Mouse (Mus musculus) forebrain, embryonic 10.5 days (tissue): ENCODE measurements around the gene Pde6c. TPM values are rescaled to one million over a fixed set of nuclear protein-coding genes. Genes with fewer than 3 reads are reported as not detected.

Experiments
- DNase-seq: peaks from one replicate; pipeline ENCODE4 v3.0.0-alpha.2; 2017; ENCODE audit warnings: low spot score; ENCODE audit errors: extremely low spot score
- H3K27ac ChIP-seq: fragments of 300-500 bp; sonication (generic); 2 replicates; pipeline ENCODE4 v1.5.1; 2016; ENCODE audit warnings: mild to moderate bottlenecking
- H3K27me3 ChIP-seq: fragments of 300-500 bp; sonication (generic); 2 replicates; pipeline ENCODE4 v1.6.1; 2016; ENCODE audit warnings: mild to moderate bottlenecking; ENCODE audit not compliant: poor library complexity, severe bottlenecking
- H3K36me3 ChIP-seq: fragments of 300-500 bp; sonication (generic); replicated peaks from 2 replicates; pipeline ENCODE4 v1.6.1; 2016; ENCODE audit warnings: mild to moderate bottlenecking, moderate library complexity
- H3K4me1 ChIP-seq: fragments of 300-500 bp; sonication (generic); 2 replicates; pipeline ENCODE4 v1.6.1; 2016
- H3K4me3 ChIP-seq: fragments of 300-500 bp; sonication (generic); 2 replicates; pipeline ENCODE4 v1.5.1; 2016; ENCODE audit warnings: mild to moderate bottlenecking, moderate library complexity
- H3K9me3 ChIP-seq: fragments of 300-500 bp; sonication (generic); 2 replicates; pipeline ENCODE4 v1.6.1; 2016; ENCODE audit warnings: mild to moderate bottlenecking, moderate library complexity
- WGBS: fragments of 180-500 bp; shearing (Covaris S2); methylation state at CpG from one replicate; pipeline ENCODE4 v1.1.7; 2016; 5-methylcytosine and 5-hydroxymethylcytosine counted together
- polyA plus RNA-seq: library from polyadenylated mRNA; unstranded; fragments of >200 nt; fragmentation: Nextera tagmentation; extraction: Ambion mirVana; gene quantifications from 2 replicates; pipeline ENCODE4 v1.2.1, GENCODE M21; 2016

The Pde6c gene
- polyA plus RNA-seq, 1 experiment from 2014 or later, result not detected

DNA sequence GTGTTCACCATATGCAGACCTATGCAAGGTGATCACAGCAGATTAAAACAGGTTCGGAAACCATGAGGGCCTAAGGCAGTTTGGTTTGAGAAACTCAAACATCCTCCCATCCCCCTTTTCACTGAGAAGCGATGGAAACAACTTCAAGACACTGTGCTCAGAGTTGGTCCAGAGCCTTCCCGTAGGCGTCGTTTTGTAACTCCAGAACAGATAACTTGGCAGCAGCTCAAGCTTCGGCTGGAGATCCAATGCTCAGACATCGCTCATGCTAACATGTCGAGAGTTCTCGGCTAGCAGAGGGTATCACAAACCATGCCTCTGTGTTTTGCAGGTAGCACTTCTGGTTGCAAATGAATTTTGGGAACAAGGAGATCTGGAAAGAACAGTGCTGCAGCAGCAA is 47.1 kb downstream of the Pde6c start:
- no peak for DNase-seq
- H3K4me3 ChIP-seq, result no peak overlapping the region
- no peaks in the 10 kb centered on the region for H3K4me1 ChIP-seq
- no peaks in the 10 kb centered on the region for H3K27me3 ChIP-seq
- no peak overlapping the region for H3K27ac ChIP-seq
- WGBS, result 93% methylated on average over 9 of the region's 9 CpGs
- H3K9me3 ChIP-seq, result no peaks in the 10 kb centered on the region
- no peaks in the 10 kb centered on the region for H3K36me3 ChIP-seq

DNA sequence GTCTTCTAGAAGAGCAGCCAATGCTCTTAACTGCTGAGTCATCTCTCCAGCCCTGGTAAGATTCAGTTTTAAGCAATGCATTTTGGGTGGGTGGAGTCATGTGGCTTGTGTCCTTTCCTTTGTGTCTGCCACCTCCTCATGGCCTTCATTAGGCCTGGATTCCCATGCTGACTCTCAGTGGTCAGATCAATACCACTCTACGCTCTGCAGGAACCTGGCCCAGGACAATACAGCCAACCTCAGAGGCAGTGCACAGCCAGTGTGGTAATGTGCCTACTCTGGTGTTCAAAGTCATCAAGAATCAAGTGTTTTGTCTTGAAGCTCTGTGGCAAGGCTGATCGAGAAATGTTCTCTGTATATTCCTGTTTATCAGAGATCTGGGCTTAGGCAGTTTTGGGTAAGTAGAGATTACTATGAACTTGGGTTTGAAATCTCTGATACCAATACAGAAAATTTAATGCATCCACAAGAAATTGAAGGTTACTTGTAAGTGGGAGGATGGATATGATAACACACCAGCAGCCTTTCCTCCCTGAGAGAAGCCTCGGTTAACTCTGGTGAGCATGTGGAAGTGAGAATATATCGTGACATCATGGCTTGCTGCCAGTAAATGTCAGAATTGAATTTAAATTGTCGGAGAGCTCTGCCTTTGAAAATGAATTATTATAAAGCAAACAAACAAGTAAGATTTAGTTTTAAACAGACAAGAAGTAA is 54.2 kb downstream of the Pde6c start:
- Histone ChIP-seq H3K4me3 (no peak overlapping the region), H3K4me1 (no peaks in the 10 kb centered on the region), H3K27ac (no peak overlapping the region), H3K9me3 (no peaks in the 10 kb centered on the region), H3K36me3 (peaks cover 17% of the 10 kb centered on the region), H3K27me3 (no peaks in the 10 kb centered on the region)
- 95% methylated on average over 5 of the region's 5 CpGs for WGBS
- no peak for DNase-seq

DNA sequence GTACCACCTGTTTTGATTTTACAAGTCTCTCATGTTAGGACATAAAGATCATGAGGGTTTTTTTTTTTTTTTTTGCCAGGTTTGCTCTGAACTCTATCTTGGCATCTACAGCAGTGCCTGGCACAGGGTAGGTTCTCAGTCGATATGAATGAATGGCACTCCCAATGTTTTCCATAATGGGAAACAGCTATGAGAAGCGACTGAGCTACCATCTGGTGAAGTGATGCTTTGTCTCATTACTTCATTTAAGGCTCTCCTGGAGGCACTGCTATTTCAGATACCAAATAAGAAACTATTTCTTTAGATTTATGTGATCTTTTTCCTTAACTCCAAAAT is 54.7 kb downstream of the Pde6c start:
- H3K9me3 ChIP-seq, result no peaks in the 10 kb centered on the region
- H3K36me3 ChIP-seq, result peaks cover 17% of the 10 kb centered on the region
- H3K4me1 ChIP-seq, result no peaks in the 10 kb centered on the region
- no peak overlapping the region for H3K4me3 ChIP-seq
- H3K27ac ChIP-seq, result no peak overlapping the region
- no peaks in the 10 kb centered on the region for H3K27me3 ChIP-seq
- WGBS, result 91% methylated on average over 2 of the region's 2 CpGs
- no peak for DNase-seq

DNA sequence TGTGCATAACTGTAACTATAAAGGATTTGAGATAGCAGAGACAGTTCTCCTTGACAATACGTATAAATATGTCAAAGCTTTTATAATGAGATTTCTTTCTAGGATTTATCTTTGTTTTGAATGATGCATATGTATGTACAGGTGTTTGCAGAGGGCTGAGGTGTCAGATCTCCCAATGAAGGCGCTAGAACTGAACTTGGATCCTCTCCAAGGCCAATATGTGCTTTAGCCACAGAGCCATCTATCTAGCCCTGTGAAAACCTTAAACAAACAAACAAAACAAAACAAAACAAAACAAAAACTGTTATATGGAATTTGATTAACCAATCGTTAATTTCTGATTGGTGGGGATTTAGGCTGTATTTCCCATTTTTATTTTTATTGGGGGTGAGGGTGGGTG is 58.0 kb downstream of the Pde6c start:
- WGBS, result 90% methylated on average over 3 of the region's 3 CpGs

GRCm38 (mm10) chr19:38191446-38191845 is 58.9 kb downstream of the Pde6c start:
- Histone ChIP-seq H3K4me3 (no peak overlapping the region), H3K4me1 (no peaks in the 10 kb centered on the region), H3K9me3 (no peaks in the 10 kb centered on the region), H3K36me3 (peaks cover 27% of the 10 kb centered on the region), H3K27ac (no peak overlapping the region), H3K27me3 (no peaks in the 10 kb centered on the region)
- WGBS, result 90% methylated on average over 5 of the region's 5 CpGs
- no peak for DNase-seq

More for the DNA sequence above, 58.0 kb downstream of the Pde6c start:
- no peaks in the 10 kb centered on the region for H3K27me3 ChIP-seq
- DNase-seq, result no peak
- no peaks in the 10 kb centered on the region for H3K4me1 ChIP-seq
- H3K9me3 ChIP-seq, result no peaks in the 10 kb centered on the region
- H3K4me3 ChIP-seq, result no peak overlapping the region
- H3K36me3 ChIP-seq, result peaks cover 28% of the 10 kb centered on the region
- H3K27ac ChIP-seq, result no peak overlapping the region

DNA sequence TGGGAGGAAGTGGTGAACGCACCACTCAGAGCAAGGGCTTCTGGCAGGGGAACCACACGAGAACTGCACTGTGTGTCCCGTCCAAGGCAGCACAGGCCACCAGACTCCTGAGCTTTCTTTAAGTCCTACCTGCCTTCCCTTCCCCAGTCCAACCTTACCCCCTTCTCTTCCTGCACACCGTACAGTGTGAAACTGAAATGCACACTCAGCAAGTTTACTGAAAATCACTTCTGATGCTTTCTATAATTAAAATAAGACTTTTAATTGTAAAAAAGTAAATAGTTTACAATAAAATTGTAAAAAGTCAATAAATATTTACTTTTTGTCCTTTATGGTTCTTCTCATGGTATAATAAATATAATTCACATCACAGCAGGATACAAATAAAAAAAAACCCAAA is 62.7 kb downstream of the Pde6c start:
- H3K27ac ChIP-seq, result no peak overlapping the region
- 93% methylated on average over 4 of the region's 4 CpGs for WGBS
- DNase-seq, result no peak
- H3K4me3 ChIP-seq, result no peak overlapping the region
- peaks cover 14% of the 10 kb centered on the region for H3K36me3 ChIP-seq
- no peaks in the 10 kb centered on the region for H3K9me3 ChIP-seq
- H3K4me1 ChIP-seq, result no peaks in the 10 kb centered on the region
- no peaks in the 10 kb centered on the region for H3K27me3 ChIP-seq

DNA sequence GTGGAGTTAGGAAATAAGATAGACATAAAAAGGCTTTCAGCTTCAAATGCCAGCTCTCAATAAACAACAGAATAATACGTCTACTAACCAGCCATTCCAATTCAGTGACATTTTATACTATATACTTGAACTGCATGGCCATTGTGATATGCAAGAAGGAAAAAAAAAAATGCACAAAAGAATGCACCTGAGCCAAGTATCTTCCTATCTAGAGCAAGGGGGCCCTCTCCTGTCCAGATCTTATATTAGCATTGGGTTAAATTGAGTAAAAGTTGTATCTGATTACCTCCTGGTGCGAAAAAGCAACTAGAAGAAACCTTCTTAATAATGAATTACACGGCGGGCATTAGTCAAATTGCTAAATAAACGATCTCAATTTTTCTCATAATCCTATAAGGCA is 66.2 kb downstream of the Pde6c start:
- no peaks in the 10 kb centered on the region for H3K9me3 ChIP-seq
- peaks cover 23% of the 10 kb centered on the region for H3K36me3 ChIP-seq
- H3K4me1 ChIP-seq, result no peaks in the 10 kb centered on the region
- H3K27ac ChIP-seq, result no peak overlapping the region
- no peak overlapping the region for H3K4me3 ChIP-seq
- WGBS, result 90% methylated on average over 5 of the region's 5 CpGs
- no peak for DNase-seq
- no peaks in the 10 kb centered on the region for H3K27me3 ChIP-seq

DNA sequence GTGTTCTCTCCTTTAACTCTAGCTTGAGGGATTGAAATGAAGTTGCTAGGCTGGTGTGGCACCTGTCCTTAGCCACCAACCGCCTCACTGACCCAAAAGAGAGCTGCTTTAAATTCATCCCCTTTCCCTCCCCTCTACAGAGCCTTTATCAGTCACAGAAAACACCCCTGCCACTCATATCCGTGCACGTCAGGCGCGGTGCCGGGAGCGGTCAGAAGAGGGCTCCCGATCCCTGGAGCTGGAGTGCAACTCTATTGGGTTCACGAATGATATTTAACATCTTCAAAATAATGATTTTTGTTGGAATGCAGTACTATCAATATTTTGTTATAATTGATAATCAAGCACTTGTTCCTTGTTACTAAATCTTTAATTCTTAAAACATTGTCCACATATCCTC is 74.1 kb downstream of the Pde6c start:
- no peak overlapping the region for H3K4me3 ChIP-seq
- peaks cover 2% of the 10 kb centered on the region; the same call in 1 of the 2 replicates for H3K9me3 ChIP-seq
- H3K27ac ChIP-seq, result no peak overlapping the region
- no peak for DNase-seq
- H3K27me3 ChIP-seq, result no peaks in the 10 kb centered on the region
- WGBS, result 58% methylated on average over 9 of the region's 9 CpGs
- no peaks in the 10 kb centered on the region for H3K4me1 ChIP-seq
- peaks cover 46% of the 10 kb centered on the region for H3K36me3 ChIP-seq

- Histone ChIP-seq H3K4me3 (no peak overlapping the region), H3K9me3 (no peaks in the 10 kb centered on the region), H3K27ac (no peak overlapping the region), H3K36me3 (peaks cover 51% of the 10 kb centered on the region), H3K27me3 (no peaks in the 10 kb centered on the region), H3K4me1 (peaks cover 1% of the 10 kb centered on the region)
- DNase-seq, result no peak
- 98% methylated on average over 3 of the region's 3 CpGs for WGBS
These were observed 85.1 kb downstream of the Pde6c start for GRCm38 (mm10) chr19:38217696-38218095.

GRCm38 (mm10) chr19:38223356-38223904 is 90.8 kb downstream of the Pde6c start:
- H3K27ac ChIP-seq, result peak overlapping the region; percentile 90
- no peak for DNase-seq
- peak overlapping the region; percentile 76 for H3K4me3 ChIP-seq
- H3K9me3 ChIP-seq, result no peaks in the 10 kb centered on the region
- WGBS, result 17% methylated on average over 12 of the region's 12 CpGs
- no peaks in the 10 kb centered on the region for H3K27me3 ChIP-seq
- peaks cover 13% of the 10 kb centered on the region for H3K36me3 ChIP-seq
- peaks cover 12% of the 10 kb centered on the region for H3K4me1 ChIP-seq

GRCm38 (mm10) chr19:38223905-38224684 is 91.5 kb downstream of the Pde6c start, which contains the start of gene Fra10ac1:
Fra10ac1 (minus strand) TSS chr19:38224156.
- WGBS, result under 1% methylated on average over 49 of the region's 49 CpGs
- Histone ChIP-seq H3K4me1 (peaks cover 12% of the 10 kb centered on the region), H3K9me3 (peaks cover 4% of the 10 kb centered on the region; the same call in 1 of the 2 replicates), H3K4me3 (peak within 1 kb of the TSS; percentile 76), H3K27me3 (no peaks in the 10 kb centered on the region), H3K27ac (peak within 1 kb of the TSS; percentile 90), H3K36me3 (peaks cover 7% of the 10 kb centered on the region; the same call in 1 of the 2 replicates)
- DNase-seq, result peak; percentile 91

- peaks cover 2% of the 10 kb centered on the region; the same call in 1 of the 2 replicates for H3K36me3 ChIP-seq
- no peak for DNase-seq
- peak overlapping the region; percentile 76 for H3K4me3 ChIP-seq
- WGBS, result 13% methylated on average over 9 of the region's 9 CpGs
- H3K27me3 ChIP-seq, result no peaks in the 10 kb centered on the region
- peak overlapping the region; percentile 90 for H3K27ac ChIP-seq
- peaks cover 12% of the 10 kb centered on the region for H3K4me1 ChIP-seq
- peaks cover 10% of the 10 kb centered on the region; the same call in 1 of the 2 replicates for H3K9me3 ChIP-seq
These were observed 92.1 kb downstream of the Pde6c start for GRCm38 (mm10) chr19:38224685-38225060.

- Histone ChIP-seq H3K27ac (no peak overlapping the region), H3K9me3 (peaks cover 11% of the 10 kb centered on the region; the same call in 1 of the 2 replicates), H3K27me3 (no peaks in the 10 kb centered on the region), H3K36me3 (no peaks in the 10 kb centered on the region), H3K4me3 (no peak overlapping the region), H3K4me1 (peaks cover 17% of the 10 kb centered on the region)
- 58% methylated on average over 2 of the region's 2 CpGs for WGBS
- DNase-seq, result no peak
These were observed 96.1 kb downstream of the Pde6c start for GRCm38 (mm10) chr19:38228699-38229098.
